Mouse (Mus musculus): Measurements from ENCODE around the gene Phf21a. TPM values are rescaled to one million over a fixed set of nuclear protein-coding genes. Genes with fewer than 3 reads are reported as not detected.
A peak's percentile ranks its signal among the peaks of the same experiment; 100 is the strongest.

Phf21a gene
- polyA plus RNA-seq, 1 experiment, result 54.6 TPM

GRCm38 (mm10) chr2:92278663-92279062 is 185.7 kb downstream of the Phf21a start:
- peak; percentile 41 to 62 for DNase-seq (ENCODE audit: extremely low spot score in 1 of 2, low spot score in 1 of 2)

- DNase-seq (ENCODE audit: extremely low spot score in 1 of 2, low spot score in 1 of 2), result no peak
Measured at GRCm38 (mm10) chr2:92279398-92279797, 186.5 kb downstream of the Phf21a start.

GRCm38 (mm10) chr2:92285597-92285996 is 192.7 kb downstream of the Phf21a start:
- DNase-seq (ENCODE audit: extremely low spot score in 1 of 2, low spot score in 1 of 2), result no peak

- no peak for DNase-seq (ENCODE audit: extremely low spot score in 1 of 2, low spot score in 1 of 2)
Measured at GRCm38 (mm10) chr2:92289335-92289734, 196.4 kb downstream of the Phf21a start.

GRCm38 (mm10) chr2:92291526-92291925 is 198.6 kb downstream of the Phf21a start:
- no peak for DNase-seq (ENCODE audit: extremely low spot score in 1 of 2, low spot score in 1 of 2)

GRCm38 (mm10) chr2:92296402-92296801 is 203.5 kb downstream of the Phf21a start:
- peak; percentile 50 to 89 for DNase-seq (ENCODE audit: extremely low spot score in 1 of 2, low spot score in 1 of 2)

GRCm38 (mm10) chr2:92299896-92300295 is 207.0 kb downstream of the Phf21a start:
- DNase-seq (ENCODE audit: extremely low spot score in 1 of 2, low spot score in 1 of 2), result no peak

- peak in 1 of 2 experiments; percentile 23 for DNase-seq (ENCODE audit: extremely low spot score in 1 of 2, low spot score in 1 of 2)
Measured at GRCm38 (mm10) chr2:92301849-92302607, 209.1 kb downstream of the Phf21a start.

GRCm38 (mm10) chr2:92312542-92312941 is 219.6 kb downstream of the Phf21a start:
- peak in 1 of 2 experiments; percentile 55 for DNase-seq (ENCODE audit: extremely low spot score in 1 of 2, low spot score in 1 of 2)

- no peak for DNase-seq (ENCODE audit: extremely low spot score in 1 of 2, low spot score in 1 of 2)
Measured at GRCm38 (mm10) chr2:92314031-92314430, 221.1 kb downstream of the Phf21a start.

- DNase-seq (ENCODE audit: extremely low spot score in 1 of 2, low spot score in 1 of 2), result no peak
Measured at GRCm38 (mm10) chr2:92316652-92317051, 223.7 kb downstream of the Phf21a start.

GRCm38 (mm10) chr2:92317228-92317627 is 224.3 kb downstream of the Phf21a start:
- no peak for DNase-seq (ENCODE audit: extremely low spot score in 1 of 2, low spot score in 1 of 2)

GRCm38 (mm10) chr2:92322669-92323068 is 229.8 kb downstream of the Phf21a start:
- peak in 1 of 2 experiments; percentile 32 for DNase-seq (ENCODE audit: extremely low spot score in 1 of 2, low spot score in 1 of 2)

GRCm38 (mm10) chr2:92325676-92326075 is 232.8 kb downstream of the Phf21a start:
- no peak for DNase-seq (ENCODE audit: extremely low spot score in 1 of 2, low spot score in 1 of 2)

- DNase-seq (ENCODE audit: extremely low spot score in 1 of 2, low spot score in 1 of 2), result no peak
Measured at GRCm38 (mm10) chr2:92326221-92326620, 233.3 kb downstream of the Phf21a start.

- DNase-seq (ENCODE audit: extremely low spot score in 1 of 2, low spot score in 1 of 2), result no peak
Measured at GRCm38 (mm10) chr2:92327601-92328000, 234.7 kb downstream of the Phf21a start.

GRCm38 (mm10) chr2:92328206-92328605 is 235.3 kb downstream of the Phf21a start:
- DNase-seq (ENCODE audit: extremely low spot score in 1 of 2, low spot score in 1 of 2), result no peak

- peak in 1 of 2 experiments; percentile 72 for DNase-seq (ENCODE audit: extremely low spot score in 1 of 2, low spot score in 1 of 2)
Measured at GRCm38 (mm10) chr2:92330840-92331239, 237.9 kb downstream of the Phf21a start.

GRCm38 (mm10) chr2:92331410-92331809 is 238.5 kb downstream of the Phf21a start:
- no peak for DNase-seq (ENCODE audit: extremely low spot score in 1 of 2, low spot score in 1 of 2)

GRCm38 (mm10) chr2:92331871-92332270 is 239.0 kb downstream of the Phf21a start:
- no peak for DNase-seq (ENCODE audit: extremely low spot score in 1 of 2, low spot score in 1 of 2)

GRCm38 (mm10) chr2:92342418-92342817 is 249.5 kb downstream of the Phf21a start:
- DNase-seq (ENCODE audit: extremely low spot score in 1 of 2, low spot score in 1 of 2), result no peak

GRCm38 (mm10) chr2:92347191-92347590 is 254.3 kb downstream of the Phf21a start:
- DNase-seq (ENCODE audit: extremely low spot score in 1 of 2, low spot score in 1 of 2), result no peak

Data from frontal cortex, adult 2 months (tissue).